Mouse (Mus musculus) thymus, postnatal 4 days (tissue): ENCODE results near the gene Chia1.
"Not testable (repeated sequence)": the region's sequence is repeated elsewhere in the genome, so short reads cannot be mapped to it uniquely, and the experiment has no call there.

ENCODE experiments used
- DNase-seq: peaks from one replicate; pipeline ENCODE4 v3.0.0; 2021

Chia1 gene

DNA sequence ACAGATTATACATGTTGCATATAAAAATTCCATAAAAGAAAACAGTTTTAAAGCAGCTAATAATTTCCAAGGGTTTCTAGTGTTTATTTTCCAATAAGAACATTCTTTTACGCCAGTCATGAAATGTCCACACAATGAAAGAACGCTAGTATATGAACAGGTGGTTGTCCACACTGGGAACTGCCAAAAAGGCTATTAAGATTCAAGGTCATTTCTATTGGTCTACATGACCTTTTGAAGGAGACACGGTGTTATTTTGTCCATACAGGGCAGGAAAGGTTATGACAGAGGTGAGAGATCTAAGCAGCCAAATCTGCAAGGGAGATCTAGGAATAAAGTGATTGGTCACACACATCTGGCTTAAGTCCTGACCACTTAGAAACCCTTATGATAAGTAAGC, at the start of gene Chia1:
Gene Chia1, plus strand, starts transcription at position 301 of the 400 bp plus-strand sequence.
- no peak for DNase-seq

DNA sequence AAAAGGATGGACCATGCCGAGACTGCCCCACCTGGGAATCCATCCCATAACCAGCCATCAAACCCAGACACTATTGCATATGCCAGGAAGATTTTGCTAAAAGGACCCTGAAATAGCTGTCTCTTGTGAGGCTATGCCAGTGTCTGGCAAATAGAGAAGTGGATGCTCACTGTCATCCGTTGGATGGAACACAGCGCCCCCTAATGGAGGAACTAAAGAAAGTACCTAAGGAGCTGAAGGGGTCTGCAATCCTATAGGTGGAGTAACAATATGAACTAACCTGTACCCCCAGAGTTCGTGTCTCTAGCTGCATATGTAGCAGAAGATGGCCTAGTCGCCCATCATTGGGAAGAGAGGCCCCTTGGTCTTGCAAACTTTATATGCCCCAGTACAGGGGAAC, 45.3 kb upstream of the Chia1 start:
- DNase-seq = peak; percentile 48

DNA sequence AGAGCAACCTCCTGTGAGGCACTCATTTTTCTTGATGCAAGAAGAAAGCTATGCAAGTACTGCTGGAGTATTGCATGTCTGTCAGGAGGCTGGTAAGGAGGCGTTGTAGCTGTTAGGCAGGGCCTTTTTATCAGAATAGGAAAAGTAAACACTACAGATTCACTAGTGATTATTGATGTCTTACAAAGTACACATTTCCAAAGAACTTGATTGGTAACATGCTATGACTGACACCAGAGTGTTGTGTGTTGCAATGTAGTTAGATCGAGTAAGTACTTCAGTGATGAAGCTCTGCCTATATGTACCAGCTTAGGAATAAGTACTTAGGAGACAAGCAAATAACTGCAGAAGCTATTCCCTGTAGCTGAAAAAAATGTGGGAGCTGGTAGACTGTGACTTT, 42.0 kb upstream of the Chia1 start:
- DNase-seq = no peak

DNA sequence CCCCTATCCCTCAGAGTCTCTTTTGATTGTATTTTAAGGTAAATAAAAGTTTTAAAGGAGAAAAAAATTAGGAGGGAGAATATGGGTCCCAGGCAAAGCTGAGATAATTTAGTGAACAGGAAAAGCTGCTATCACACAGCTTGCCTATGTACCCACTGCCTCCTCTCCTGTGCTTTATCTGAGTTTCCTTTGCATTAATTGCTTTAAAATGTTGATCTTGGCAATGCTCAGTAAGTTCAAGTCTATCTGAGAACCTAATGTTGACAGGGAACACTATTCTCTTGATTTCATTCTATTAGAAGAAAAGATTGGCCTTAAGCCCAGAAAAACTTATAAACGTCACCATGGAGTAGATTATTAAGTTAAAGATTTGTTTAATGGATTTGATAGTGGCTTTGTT, 38.2 kb upstream of the Chia1 start:
- DNase-seq = no peak

DNA sequence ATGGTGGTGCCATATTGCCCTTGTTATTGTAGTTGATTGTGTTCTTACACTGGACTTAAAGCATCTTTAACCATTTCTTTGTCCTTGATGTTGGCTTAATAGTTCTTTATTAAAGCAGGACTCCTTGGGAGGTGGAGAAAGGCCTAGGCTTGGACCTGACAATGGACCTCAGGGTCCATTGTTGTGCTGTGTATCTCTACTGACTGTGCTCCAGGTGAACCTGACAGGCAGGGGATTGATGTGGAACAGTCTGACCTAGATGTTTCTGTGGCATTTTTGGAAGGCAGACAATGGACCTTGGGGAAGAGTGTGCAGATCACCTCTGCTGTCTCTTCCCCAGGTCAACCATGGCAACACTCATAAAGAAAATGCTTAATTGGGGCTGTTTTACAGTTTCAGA, 14.0 kb downstream of the Chia1 start:
- no peak for DNase-seq

DNA sequence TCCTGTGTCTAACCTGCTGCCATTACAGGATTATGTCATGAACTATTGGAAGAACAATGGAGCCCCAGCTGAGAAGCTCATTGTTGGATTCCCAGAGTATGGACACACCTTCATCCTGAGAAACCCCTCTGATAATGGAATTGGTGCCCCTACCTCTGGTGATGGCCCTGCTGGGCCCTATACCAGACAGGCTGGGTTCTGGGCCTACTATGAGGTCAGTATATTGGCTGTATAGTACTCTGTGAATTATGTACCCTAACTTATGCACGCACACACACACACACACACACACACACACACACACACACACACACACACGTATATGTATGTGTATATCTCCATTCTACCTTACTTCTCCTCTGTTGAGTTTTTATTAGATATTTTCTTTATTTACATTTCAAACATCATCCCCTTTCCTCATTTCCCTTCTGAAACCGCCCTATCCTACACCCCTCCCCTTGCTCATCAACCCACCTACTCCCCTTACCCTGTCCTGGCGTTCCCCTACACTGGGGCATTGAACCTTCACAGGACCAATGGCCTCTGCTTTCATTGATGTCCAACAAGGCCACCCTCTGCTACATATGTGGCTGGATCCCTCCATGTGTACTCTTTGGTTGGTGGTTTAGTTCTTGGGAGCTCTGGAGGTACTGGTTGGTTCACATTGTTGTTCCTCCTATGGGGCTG, 15.9 kb downstream of the Chia1 start:
- DNase-seq = no peak

DNA sequence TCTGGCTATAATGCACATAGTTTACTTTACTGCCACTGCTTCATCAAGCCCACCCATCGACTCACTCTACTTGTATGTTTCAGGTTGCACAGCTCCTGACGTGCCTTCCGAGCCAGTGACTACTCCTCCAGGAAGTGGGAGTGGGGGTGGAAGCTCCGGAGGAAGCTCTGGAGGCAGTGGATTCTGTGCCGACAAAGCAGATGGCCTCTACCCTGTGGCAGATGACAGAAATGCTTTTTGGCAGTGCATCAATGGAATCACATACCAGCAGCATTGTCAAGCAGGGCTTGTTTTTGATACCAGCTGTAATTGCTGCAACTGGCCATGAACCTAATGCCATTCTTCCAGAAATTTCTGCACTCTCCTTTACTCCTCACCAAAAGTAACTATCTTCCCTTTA, 18.7 kb downstream of the Chia1 start:
- no peak for DNase-seq

DNA sequence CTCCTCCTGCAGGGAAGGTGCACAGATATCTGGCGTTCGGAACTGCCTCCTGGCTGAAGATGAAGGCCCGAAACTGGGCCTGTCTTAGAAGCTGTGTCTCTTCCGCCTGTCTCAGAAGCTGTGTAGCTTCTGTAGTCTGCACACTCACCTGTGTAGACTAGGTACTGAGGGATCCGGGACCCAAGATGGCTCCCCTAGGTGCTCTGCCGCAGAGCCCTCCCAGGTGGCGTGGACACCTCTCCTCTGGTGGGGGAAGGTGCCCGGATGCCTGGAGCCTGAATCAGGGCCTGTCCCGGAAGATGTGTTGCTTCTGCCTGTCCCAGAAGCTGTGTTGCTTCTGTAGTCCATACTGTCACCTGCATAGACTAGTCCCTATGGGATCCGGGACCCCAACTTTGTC, 31.1 kb downstream of the Chia1 start:
- no peak for DNase-seq

DNA sequence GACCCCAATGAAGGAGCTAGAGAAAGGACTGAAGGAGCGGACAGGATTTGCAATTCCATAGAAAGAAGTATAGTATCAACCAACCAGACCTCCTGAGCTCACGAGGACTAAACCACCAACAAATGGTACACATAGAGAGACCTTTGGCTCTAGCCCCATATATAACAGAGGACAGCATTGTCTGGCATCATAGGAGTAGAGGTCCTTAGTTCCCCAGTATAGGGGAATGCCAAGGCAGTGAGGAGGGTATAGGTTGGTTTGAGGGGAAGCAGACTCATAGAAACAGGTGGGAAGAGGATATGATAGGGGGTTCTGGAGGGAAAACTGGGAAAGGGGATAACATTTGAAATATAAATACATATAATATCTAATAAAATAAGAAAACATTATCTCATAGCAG, 41.4 kb downstream of the Chia1 start:
- no peak for DNase-seq

DNA sequence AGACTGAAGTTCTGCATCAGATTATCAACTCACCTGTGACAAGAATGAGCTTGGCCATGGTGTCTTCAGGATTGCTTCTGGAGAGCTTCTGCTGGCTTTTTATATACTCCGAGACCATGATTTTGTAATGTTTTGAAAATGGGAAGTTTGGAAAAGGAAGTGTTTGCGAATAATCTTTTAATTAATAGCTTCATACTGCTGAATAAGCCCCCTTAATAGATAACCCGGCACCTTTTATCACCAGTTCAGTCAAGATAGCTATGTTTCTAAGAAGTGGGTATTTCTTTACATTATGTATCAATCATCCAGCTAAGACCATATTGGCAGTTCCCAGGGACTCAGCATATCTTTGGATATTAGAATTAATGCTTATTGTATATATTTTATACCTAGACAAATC, 54.4 kb downstream of the Chia1 start, which contains the start of gene Chil3:
Gene Chil3, minus strand, starts transcription at position 101 of the 400 bp plus-strand sequence.
- no peak for DNase-seq

DNA sequence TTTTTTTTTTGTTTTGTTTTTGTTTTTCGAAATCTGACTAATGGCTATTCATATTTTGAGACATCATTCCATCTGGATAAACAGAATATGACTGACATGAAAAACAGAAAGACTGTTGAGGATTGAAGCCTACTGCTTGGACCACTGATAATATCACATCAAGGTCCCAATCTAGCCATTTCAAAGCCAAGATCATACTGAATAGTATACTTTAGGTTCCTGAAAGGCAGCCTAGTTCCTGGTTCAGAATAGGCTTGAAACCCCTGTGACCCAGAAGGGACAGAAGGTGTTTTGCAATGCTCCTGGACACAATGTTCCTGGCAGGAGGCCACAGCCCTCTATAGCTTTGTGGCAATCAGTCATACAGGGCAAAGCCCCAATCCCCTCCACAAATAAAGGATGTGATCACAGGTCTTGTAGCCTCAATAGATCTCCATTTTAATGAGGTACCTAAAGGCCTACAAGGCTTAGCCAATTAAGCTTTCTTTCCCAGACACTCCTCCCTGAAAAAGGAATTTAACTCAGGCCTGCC, 57.6 kb downstream of the Chia1 start:
- no peak for DNase-seq

DNA sequence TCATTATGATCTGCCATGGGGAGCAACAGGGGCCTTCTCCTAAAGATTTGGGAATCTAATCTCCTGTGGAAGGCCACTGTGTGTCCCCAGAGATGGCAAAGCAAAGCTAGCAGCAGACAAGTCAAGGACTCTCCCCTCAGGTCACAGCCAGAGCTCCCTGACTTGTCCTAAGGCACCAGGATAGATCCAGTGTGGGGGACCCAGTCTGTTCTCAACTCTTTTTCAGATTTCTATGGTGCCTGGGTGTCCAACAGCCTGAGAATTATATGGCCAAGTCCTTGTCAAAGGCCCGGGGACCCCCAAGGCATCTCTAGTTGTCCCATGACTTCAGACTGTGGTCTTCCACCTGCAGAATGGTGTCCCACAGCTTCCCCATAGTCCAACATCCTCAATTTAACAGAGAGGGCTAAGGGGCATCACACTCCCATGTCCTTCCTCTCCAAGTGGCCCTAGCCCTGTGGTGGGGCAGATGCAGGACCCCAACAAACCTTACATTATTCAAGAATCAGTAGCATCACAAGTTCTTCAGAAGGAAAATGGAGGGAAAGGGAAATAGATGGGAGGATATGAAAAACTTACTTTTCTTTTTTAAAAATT, 58.2 kb downstream of the Chia1 start:
- DNase-seq = no peak

DNA sequence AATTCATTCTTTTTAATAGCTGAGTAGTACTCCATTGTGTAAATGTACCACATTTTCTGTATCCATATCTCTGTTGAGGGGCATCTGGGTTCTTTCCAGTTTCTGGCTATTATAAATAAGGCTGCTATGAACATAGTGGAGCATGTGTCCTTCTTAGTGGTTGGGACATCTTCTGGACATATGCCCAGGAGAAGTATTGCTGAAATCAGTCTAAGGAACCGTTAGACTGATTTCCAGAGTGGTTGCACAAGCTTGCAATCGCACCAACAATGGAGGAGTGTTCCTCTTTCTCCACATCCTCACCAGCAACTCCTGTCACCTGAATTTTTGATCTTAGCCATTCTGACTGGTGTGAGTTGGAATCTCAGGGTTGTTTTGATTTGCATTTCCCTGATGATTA, 59.5 kb downstream of the Chia1 start:
- not testable (repeated sequence) for DNase-seq

DNA sequence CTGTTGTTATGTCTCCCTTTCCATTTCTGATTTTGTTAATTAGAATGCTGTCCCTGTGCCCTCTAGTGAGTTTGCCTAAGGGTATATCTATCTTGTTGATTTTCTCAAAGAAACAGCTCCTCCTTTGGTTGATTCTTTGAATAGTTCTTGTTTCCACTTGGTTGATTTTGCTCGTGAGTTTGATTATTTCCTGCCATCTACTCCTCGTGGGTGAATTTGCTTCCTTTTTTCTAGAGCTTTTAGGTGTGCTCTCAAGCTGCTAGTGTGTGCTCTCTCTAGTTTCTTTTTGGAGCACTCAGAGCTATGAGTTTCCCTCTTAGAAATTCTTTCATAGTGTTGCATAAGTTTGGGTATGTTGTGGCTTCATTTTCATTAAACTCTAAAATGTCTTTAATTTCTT, 61.9 kb downstream of the Chia1 start:
- DNase-seq = not testable (repeated sequence)

DNA sequence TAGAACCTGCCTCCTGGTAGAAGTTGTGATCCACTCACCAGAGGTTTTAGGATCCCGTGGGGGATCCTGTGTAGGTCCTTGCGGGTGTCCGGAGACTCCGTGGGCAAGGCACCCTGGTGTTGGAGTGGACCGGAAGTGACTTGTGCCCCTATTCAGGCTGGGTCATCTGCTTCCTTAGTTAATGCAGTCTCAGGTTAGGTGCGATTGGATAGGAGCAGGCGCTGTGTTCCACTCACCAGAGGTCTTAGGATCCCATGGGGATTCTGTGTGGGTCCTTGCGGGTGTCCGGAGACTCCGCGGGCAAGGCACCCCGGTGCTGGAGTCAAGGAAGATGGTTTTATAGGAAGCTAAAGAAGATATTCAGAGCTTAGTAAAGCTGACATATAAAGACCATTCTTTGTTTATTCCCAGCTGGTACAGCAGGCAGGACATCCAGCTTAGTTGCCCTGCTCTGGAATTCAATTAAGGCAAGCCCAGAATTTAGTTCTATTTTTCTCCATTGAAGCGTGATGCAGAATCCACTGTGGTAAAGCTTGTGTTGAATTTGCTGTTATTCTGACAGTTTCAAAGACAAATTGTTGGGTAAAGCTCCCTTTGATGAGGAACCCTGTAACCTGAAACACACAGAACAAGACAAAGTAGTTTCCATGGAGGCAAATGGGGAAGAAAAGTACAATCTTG, 64.6 kb downstream of the Chia1 start:
- no peak for DNase-seq
